Mouse (Mus musculus) granulocyte monocyte progenitor cell, adult 5-6 weeks (primary cell): ENCODE data around the gene Arih1. TPM values are rescaled to one million over a fixed set of nuclear protein-coding genes. Genes with fewer than 3 reads are reported as not detected.

Experiments used
- ATAC-seq: replicated peaks from 2 replicates; pipeline ENCODE4 v1.8.0; 2016; ENCODE audit warnings: mild to moderate bottlenecking, moderate TSS enrichment, inconsistent platforms; ENCODE audit not compliant: poor library complexity, severe bottlenecking
- total RNA-seq, 2 experiments: library from RNA; stranded (forward) in 1 of 2; stranded (reverse) in 1 of 2; fragments of 200-712, 200-1000 nt in 1 of 2; fragments of >200 nt in 1 of 2; fragmentation: Nextera tagmentation in 1 of 2; gene quantifications; 2 replicates each; pipeline ENCODE4 v1.2.3; 2014 to 2017

Arih1 gene
- total RNA-seq, 2 experiments from 2014 or later = 70.9 to 89.5 TPM

GRCm38 (mm10) chr9:59338411-59338810, 148.0 kb downstream of the Arih1 start:
- no peak for ATAC-seq

Other genes with a start within 250 kb of the Arih1 start
- gene Adpgk, start 195.1 kb downstream of the Arih1 start, total RNA-seq (2014; fragmentation: Nextera tagmentation) = 47.8 and 56.8 TPM in 2 replicates
- gene Adpgk, start 195.1 kb downstream of the Arih1 start, total RNA-seq (2017) = 48.4 and 55.0 TPM in 2 replicates
- gene Bbs4, start 133.1 kb downstream of the Arih1 start, total RNA-seq (2014; fragmentation: Nextera tagmentation) = 3.3 and 5.2 TPM in 2 replicates
- 12.3 and 19.4 TPM in 2 replicates for gene Bbs4, start 133.1 kb downstream of the Arih1 start, total RNA-seq (2017)
- gene Hexa, start 52.9 kb upstream of the Arih1 start, total RNA-seq (2014; fragmentation: Nextera tagmentation) = 172 and 180 TPM in 2 replicates
- 206 TPM in 2 replicates for gene Hexa, start 52.9 kb upstream of the Arih1 start, total RNA-seq (2017)
- not detected in 2 replicates for gene Tmem202, start 53.2 kb upstream of the Arih1 start, total RNA-seq (2014; fragmentation: Nextera tagmentation)
- not detected in 2 replicates for gene Tmem202, start 53.2 kb upstream of the Arih1 start, total RNA-seq (2017)
- not detected in 2 replicates for gene Celf6, start 91.3 kb upstream of the Arih1 start, total RNA-seq (2014; fragmentation: Nextera tagmentation)
- not detected in 2 replicates for gene Celf6, start 91.3 kb upstream of the Arih1 start, total RNA-seq (2017)
- gene Parp6, start 130.7 kb upstream of the Arih1 start, total RNA-seq (2014; fragmentation: Nextera tagmentation) = 24.7 and 34.6 TPM in 2 replicates
- gene Parp6, start 130.7 kb upstream of the Arih1 start, total RNA-seq (2017) = 10.9 and 21.2 TPM in 2 replicates
- gene Pkm, start 169.8 kb upstream of the Arih1 start, total RNA-seq (2014; fragmentation: Nextera tagmentation) = 513 and 525 TPM in 2 replicates
- gene Pkm, start 169.8 kb upstream of the Arih1 start, total RNA-seq (2017) = 1,005 and 1,006 TPM in 2 replicates
- not detected in 2 replicates for gene Gramd2, start 193.5 kb upstream of the Arih1 start, total RNA-seq (2014; fragmentation: Nextera tagmentation)
- not detected in 2 replicates for gene Gramd2, start 193.5 kb upstream of the Arih1 start, total RNA-seq (2017)